Mouse (Mus musculus): Measurements from ENCODE around the gene Gas6. TPM values are rescaled to one million over a fixed set of nuclear protein-coding genes. Genes with fewer than 3 reads are reported as not detected.

Gene Gas6
- polyA plus RNA-seq, 1 experiment from 2014 or later = 13.9 TPM

GRCm38 (mm10) chr8:13501221-13501620 lies 6.9 kb upstream of the Gas6 start:
- H3K4me3 ChIP-seq (replicated peaks) = no peak overlapping the region
- WGBS = 88% methylated on average over 3 of the region's 3 CpGs
- no peak overlapping the region for H3K4me2 ChIP-seq
- H3K9me3 ChIP-seq = no peaks in the 10 kb centered on the region
- no peak for ATAC-seq (ENCODE audit: low FRiP score)
- no peaks in the 10 kb centered on the region for H3K4me1 ChIP-seq
- H3K27ac ChIP-seq = no peak overlapping the region
- H3K36me3 ChIP-seq (replicated peaks) = no peaks in the 10 kb centered on the region
- H3K27me3 ChIP-seq = no peaks in the 10 kb centered on the region; the same call in 1 of the 2 replicates
- H3K9ac ChIP-seq = no peak overlapping the region

DNA sequence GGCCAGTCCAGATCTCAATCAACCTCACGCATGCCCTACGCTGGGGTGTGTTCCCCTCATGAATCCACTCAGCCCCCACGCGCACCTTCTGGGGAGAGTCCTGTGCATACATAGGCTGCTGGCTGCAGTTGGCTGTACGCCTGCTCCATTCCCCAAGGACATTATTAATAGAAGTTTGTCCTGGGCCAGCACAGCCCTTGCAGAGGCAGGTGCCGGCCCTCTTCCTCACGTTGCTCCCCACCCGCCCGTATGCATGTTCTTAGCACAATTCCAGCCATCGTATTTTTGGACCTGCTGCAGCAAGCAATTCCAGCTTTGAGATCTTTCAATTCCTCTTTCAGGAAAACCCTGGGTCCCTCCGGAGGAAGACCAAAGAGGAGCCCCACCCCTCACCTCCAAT lies 1.3 kb downstream of the Gas6 start:
- H3K36me3 ChIP-seq (replicated peaks) = no peaks in the 10 kb centered on the region
- H3K27ac ChIP-seq = no peak overlapping the region
- ATAC-seq (ENCODE audit: low FRiP score) = no peak
- H3K9me3 ChIP-seq = no peaks in the 10 kb centered on the region
- 0 out of 2 replicates have a peak overlapping the region, but pooled peaks have one; percentile 72 for H3K4me2 ChIP-seq
- no peak overlapping the region for H3K4me3 ChIP-seq (replicated peaks)
- H3K4me1 ChIP-seq = peaks cover 12% of the 10 kb centered on the region
- peaks cover 48% of the 10 kb centered on the region for H3K27me3 ChIP-seq
- H3K9ac ChIP-seq = no peak overlapping the region
- 55% methylated on average over 11 of the region's 11 CpGs for WGBS

DNA sequence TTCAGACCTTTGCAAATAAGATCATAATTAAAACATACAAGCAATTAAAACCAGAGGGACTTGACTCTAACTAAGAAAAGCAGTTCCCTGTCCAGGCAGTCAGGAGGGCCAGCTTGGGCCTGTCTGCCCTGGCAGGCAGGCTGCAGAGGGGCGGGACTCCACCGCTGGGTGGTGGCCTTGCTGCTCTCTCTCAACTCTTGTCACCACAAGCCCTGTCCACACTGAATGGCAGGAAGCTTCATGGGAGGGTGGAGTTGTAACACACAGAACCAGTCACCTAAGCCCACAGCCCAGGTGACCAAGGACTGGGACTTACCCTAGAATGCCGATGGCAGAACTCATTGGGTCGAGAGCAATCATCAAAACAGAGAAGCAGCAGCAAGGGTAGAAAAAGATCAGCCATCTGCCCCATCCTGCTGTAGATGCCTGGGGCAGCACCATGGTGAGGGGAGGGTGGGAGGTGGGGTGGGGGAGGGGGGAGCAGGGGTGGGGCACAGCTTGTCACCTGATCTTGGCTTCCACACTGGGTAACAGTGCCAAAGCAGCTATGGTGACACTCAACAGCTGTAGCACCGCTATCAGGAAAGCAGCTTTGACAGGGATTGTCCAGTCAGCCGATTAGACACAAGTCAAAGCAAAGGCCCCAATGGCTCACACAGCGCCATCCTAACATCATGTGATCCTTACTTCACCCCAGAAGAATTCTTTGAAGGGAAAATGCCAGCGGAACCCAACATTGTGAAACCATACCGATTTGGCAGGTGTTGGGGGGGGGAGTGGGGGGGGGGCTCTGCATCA lies 1.9 kb downstream of the Gas6 start:
- H3K9ac ChIP-seq = no peak overlapping the region
- no peak overlapping the region for H3K27ac ChIP-seq
- ATAC-seq (ENCODE audit: low FRiP score) = no peak
- no peaks in the 10 kb centered on the region for H3K36me3 ChIP-seq (replicated peaks)
- WGBS = 59% methylated on average over 9 of the region's 9 CpGs
- H3K4me1 ChIP-seq = peaks cover 12% of the 10 kb centered on the region
- H3K4me3 ChIP-seq (replicated peaks) = no peak overlapping the region
- H3K9me3 ChIP-seq = no peaks in the 10 kb centered on the region
- no peak overlapping the region for H3K4me2 ChIP-seq
- H3K27me3 ChIP-seq = peaks cover 48% of the 10 kb centered on the region

DNA sequence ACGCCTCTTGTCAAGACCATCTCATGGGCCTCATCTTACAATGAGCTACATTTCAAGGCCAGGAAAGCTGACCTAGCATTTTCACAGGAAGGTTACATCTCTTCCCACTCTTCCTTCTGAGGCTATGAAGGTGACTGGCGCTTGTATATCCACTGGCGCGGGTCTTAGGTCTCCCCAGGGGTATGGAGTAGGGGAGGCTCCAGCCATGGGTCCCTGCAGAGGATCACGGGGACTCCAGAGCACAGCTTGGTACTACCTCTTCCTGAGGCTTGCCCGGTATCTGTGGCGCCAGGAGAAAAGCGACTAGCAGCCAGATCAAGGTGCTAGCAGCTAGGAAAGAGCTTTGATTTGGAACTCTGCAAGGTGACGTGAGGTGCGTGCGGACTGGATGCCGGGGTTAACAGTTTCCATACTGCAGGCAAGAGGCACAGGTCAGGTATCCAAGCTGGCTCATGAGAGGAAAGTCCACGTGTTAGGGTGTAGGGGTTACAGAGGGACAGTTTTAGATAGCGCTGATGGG lies 2.7 kb downstream of the Gas6 start:
- H3K27ac ChIP-seq = no peak overlapping the region
- H3K4me1 ChIP-seq = peaks cover 12% of the 10 kb centered on the region
- no peaks in the 10 kb centered on the region for H3K9me3 ChIP-seq
- H3K4me2 ChIP-seq = no peak overlapping the region
- no peak overlapping the region for H3K9ac ChIP-seq
- no peak for ATAC-seq (ENCODE audit: low FRiP score)
- WGBS = 89% methylated on average over 14 of the region's 14 CpGs
- no peaks in the 10 kb centered on the region for H3K36me3 ChIP-seq (replicated peaks)
- peaks cover 48% of the 10 kb centered on the region for H3K27me3 ChIP-seq
- H3K4me3 ChIP-seq (replicated peaks) = no peak overlapping the region

- no peak overlapping the region for H3K9ac ChIP-seq
- WGBS = 45% methylated on average over 13 of the region's 13 CpGs
- ATAC-seq (ENCODE audit: low FRiP score) = no peak
Observed at GRCm38 (mm10) chr8:13489986-13490910, 4.0 kb downstream of the Gas6 start.

GRCm38 (mm10) chr8:13489351-13489750 lies 4.9 kb downstream of the Gas6 start:
- Histone ChIP-seq H3K4me3 (replicated peaks) (no peak overlapping the region), H3K27me3 (peaks cover 35% of the 10 kb centered on the region), H3K4me2 (no peak overlapping the region), H3K9me3 (no peaks in the 10 kb centered on the region), H3K9ac (no peak overlapping the region), H3K27ac (no peak overlapping the region), H3K4me1 (peaks cover 12% of the 10 kb centered on the region), H3K36me3 (replicated peaks) (no peaks in the 10 kb centered on the region)
- WGBS = 78% methylated on average over 3 of the region's 3 CpGs
- ATAC-seq (ENCODE audit: low FRiP score) = no peak

More at GRCm38 (mm10) chr8:13489986-13490910, 4.0 kb downstream of the Gas6 start:
- Histone ChIP-seq H3K9me3 (no peaks in the 10 kb centered on the region), H3K27me3 (peaks cover 44% of the 10 kb centered on the region), H3K27ac (no peak overlapping the region), H3K4me3 (replicated peaks) (no peak overlapping the region), H3K4me2 (no peak overlapping the region), H3K36me3 (replicated peaks) (no peaks in the 10 kb centered on the region), H3K4me1 (peaks cover 12% of the 10 kb centered on the region)

GRCm38 (mm10) chr8:13483191-13483590 lies 11.1 kb downstream of the Gas6 start:
- Histone ChIP-seq H3K4me3 (replicated peaks) (no peak overlapping the region), H3K27ac (no peak overlapping the region), H3K36me3 (replicated peaks) (no peaks in the 10 kb centered on the region), H3K27me3 (no peaks in the 10 kb centered on the region), H3K4me1 (no peaks in the 10 kb centered on the region), H3K9ac (no peak overlapping the region), H3K4me2 (no peak overlapping the region), H3K9me3 (no peaks in the 10 kb centered on the region)
- WGBS = 86% methylated on average over 5 of the region's 5 CpGs
- no peak for ATAC-seq (ENCODE audit: low FRiP score)

DNA sequence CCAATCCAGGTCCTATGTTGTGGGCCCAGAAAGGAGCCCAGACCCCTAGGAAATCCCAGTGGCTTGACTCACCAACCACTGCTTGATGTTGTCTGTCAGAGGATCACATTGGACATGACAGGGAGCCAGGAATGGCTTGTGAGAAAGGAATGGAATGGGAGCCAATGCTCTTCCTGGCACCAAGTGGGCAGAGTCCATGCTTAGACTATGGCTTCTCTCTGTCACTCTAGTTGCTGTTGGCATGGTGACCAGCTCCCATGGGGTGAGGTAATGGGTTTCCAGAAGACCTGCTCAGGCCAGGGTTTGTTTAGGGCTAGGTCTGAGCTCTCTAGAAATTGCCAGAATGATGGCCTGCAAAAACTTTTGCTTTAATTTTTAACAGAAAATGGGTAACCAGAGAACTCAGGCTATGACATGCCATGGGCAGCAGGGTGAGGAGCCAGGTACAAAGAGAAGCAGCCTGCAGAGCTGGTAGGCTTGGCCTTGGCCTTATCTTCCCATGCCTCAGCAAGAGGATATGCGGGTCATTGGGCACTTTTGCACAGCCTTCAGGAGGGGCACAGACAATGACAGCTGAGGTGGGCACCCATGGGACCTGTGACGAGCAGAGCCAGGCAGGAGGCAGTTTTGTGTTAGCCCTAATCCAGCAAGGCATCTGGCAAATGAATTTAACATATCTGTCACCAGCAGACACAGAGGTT lies 12.0 kb downstream of the Gas6 start:
- no peak overlapping the region for H3K4me2 ChIP-seq
- no peaks in the 10 kb centered on the region for H3K4me1 ChIP-seq
- H3K4me3 ChIP-seq (replicated peaks) = no peak overlapping the region
- no peaks in the 10 kb centered on the region for H3K36me3 ChIP-seq (replicated peaks)
- no peaks in the 10 kb centered on the region for H3K27me3 ChIP-seq
- H3K9me3 ChIP-seq = no peaks in the 10 kb centered on the region
- ATAC-seq (ENCODE audit: low FRiP score) = no peak
- no peak overlapping the region for H3K9ac ChIP-seq
- WGBS = 75% methylated on average over 2 of the region's 2 CpGs
- no peak overlapping the region for H3K27ac ChIP-seq

DNA sequence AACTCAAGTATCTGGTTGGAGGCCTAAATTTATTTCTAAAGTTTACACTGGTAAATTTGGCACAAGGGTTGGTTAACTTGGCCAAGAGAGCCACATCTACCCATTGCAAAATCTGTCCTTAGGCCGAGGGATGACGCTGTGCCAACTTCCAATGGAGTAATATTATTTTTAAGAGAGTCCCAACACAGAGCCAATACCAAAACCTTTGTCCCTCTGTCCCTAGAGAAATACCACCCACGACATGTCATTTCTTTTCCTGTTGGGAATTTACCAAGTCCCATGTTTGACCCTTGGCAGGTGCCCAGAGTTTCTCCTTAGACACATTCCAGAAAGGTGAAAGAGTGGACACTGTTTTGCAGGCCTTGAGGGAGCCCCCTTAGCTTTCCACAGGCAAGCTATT lies 12.7 kb downstream of the Gas6 start:
- H3K27me3 ChIP-seq = no peaks in the 10 kb centered on the region
- H3K9me3 ChIP-seq = no peaks in the 10 kb centered on the region
- ATAC-seq (ENCODE audit: low FRiP score) = no peak
- H3K4me1 ChIP-seq = no peaks in the 10 kb centered on the region
- H3K9ac ChIP-seq = no peak overlapping the region
- no peak overlapping the region for H3K4me2 ChIP-seq
- H3K4me3 ChIP-seq (replicated peaks) = no peak overlapping the region
- no peaks in the 10 kb centered on the region for H3K36me3 ChIP-seq (replicated peaks)
- no peak overlapping the region for H3K27ac ChIP-seq
- 94% methylated on average over 3 of the region's 3 CpGs for WGBS

DNA sequence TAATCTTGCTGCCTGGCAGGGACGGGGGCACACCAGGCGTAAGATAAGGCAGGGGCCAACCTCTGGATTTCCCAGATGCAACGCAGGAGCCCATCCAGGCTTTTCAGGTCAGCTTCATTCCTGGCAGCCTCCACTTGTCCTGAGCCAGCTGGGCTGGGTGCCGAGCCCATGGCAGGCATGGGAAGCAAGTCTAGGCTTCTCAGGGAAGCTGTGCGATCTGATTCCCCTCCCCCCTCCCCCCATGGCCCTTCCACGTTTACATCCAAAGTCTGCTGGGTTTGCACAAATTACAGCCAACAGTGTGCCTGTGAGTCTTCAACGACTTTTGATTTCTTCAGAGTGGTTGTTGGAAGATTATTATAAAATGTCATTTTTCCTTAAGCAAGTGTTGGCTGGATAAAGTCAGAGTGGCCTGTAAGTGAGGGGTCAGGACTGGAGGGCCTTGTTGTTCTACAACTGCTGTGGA lies 13.2 kb downstream of the Gas6 start:
- H3K4me2 ChIP-seq = no peak overlapping the region
- ATAC-seq (ENCODE audit: low FRiP score) = no peak
- H3K27me3 ChIP-seq = no peaks in the 10 kb centered on the region
- H3K27ac ChIP-seq = no peak overlapping the region
- 85% methylated on average over 7 of the region's 7 CpGs for WGBS
- H3K4me3 ChIP-seq (replicated peaks) = no peak overlapping the region
- H3K36me3 ChIP-seq (replicated peaks) = no peaks in the 10 kb centered on the region
- H3K9me3 ChIP-seq = no peaks in the 10 kb centered on the region
- no peaks in the 10 kb centered on the region for H3K4me1 ChIP-seq
- H3K9ac ChIP-seq = no peak overlapping the region

GRCm38 (mm10) chr8:13475892-13476291 lies 18.4 kb downstream of the Gas6 start:
- no peaks in the 10 kb centered on the region for H3K27me3 ChIP-seq
- no peaks in the 10 kb centered on the region for H3K36me3 ChIP-seq (replicated peaks)
- no peak for ATAC-seq (ENCODE audit: low FRiP score)
- H3K9ac ChIP-seq = no peak overlapping the region
- H3K9me3 ChIP-seq = no peaks in the 10 kb centered on the region
- no peak overlapping the region for H3K27ac ChIP-seq
- no peaks in the 10 kb centered on the region for H3K4me1 ChIP-seq
- H3K4me2 ChIP-seq = no peak overlapping the region
- 62% methylated on average over 9 of the region's 9 CpGs for WGBS
- H3K4me3 ChIP-seq (replicated peaks) = no peak overlapping the region

GRCm38 (mm10) chr8:13472284-13472683 lies 22.0 kb downstream of the Gas6 start:
- H3K4me2 ChIP-seq = no peak overlapping the region
- 84% methylated on average over 7 of the region's 7 CpGs for WGBS
- no peak overlapping the region for H3K27ac ChIP-seq
- H3K36me3 ChIP-seq (replicated peaks) = no peaks in the 10 kb centered on the region
- no peak for ATAC-seq (ENCODE audit: low FRiP score)
- no peaks in the 10 kb centered on the region for H3K27me3 ChIP-seq
- no peak overlapping the region for H3K4me3 ChIP-seq (replicated peaks)
- no peak overlapping the region for H3K9ac ChIP-seq
- no peaks in the 10 kb centered on the region for H3K4me1 ChIP-seq
- no peaks in the 10 kb centered on the region for H3K9me3 ChIP-seq
